Mouse (Mus musculus) liver, adult (tissue): ENCODE measurements around the gene Elavl4.

ENCODE experiments used
- GATA4 ChIP-seq: IDR thresholded peaks from 2 replicates; pipeline ENCODE4 v1.6.1; 2014; ENCODE audit warnings: mild to moderate bottlenecking, low read length; ENCODE audit not compliant: insufficient replicate concordance

The Elavl4 gene

GRCm38 (mm10) chr4:110286841-110287240 is 64.9 kb downstream of the Elavl4 start:
- TF ChIP-seq GATA4, result no peak

DNA sequence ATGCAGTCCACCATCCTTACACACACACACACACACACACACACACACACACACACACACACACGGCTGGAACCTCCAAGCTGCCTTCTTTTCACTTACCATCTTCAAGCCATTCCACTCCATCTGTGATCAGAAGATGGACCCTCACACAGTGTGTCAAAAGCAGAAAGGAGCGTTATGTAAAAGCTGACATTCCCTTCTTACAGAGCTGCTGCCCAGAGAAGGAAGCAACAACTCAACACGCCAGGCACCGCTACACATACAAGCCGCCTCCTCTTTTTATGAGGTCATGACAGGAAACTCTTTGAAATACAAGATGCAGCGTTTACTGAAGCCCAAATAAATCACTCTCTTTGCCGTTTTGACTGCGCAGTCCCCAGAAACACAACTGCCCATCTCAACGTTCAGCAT is 65.3 kb downstream of the Elavl4 start:
- no peak for TF ChIP-seq GATA4

DNA sequence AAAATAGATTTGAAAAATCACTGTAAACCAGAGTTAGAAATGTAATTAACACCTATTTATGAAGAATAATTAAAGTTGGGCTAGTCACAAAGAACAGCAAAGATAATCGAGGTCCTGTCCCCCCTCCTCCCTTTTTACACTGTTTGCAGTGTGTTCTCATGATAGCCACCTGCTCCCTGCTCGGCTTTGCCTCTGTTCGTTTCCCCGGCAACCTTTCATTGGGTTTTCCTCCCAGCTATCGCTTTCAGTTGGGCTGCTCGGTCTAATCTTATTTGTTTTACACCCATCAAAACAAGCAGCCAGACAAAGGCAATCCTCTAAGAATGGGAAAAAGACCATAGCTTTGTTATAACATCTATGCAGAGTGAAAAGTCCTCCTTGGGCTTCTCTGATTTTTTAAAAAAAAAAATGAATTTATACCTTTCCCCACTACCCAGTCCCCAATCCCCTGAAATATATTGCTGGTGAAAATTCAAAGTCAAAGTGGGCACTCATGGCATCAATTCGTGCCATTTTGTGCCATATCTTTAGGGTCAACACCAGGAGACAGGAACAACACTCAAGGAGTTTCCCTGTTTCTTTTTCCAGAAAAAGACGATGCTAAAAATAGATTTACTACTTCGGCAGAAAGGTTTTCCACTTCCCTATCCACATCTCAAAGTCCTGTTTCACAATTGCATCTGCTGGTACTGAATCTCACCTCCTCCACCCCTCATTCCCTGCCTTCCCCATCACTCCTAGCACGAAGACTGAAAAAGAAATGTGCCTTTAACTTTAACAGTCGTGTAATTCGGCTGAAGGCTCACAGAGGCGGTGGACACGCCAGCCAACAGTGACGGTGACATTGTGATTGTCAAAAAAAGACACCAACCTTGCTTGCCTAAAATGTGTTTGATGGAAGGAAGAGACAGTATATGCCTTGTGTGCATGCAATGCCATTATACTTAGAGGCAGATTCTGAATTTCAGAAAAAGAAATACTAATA is 66.1 kb downstream of the Elavl4 start:
- no peak for TF ChIP-seq GATA4

GRCm38 (mm10) chr4:110284446-110284845 is 67.3 kb downstream of the Elavl4 start:
- TF ChIP-seq GATA4, result no peak

GRCm38 (mm10) chr4:110270046-110270445 is 81.7 kb downstream of the Elavl4 start:
- TF ChIP-seq GATA4, result no peak

GRCm38 (mm10) chr4:110266804-110267575 is 84.7 kb downstream of the Elavl4 start:
- TF ChIP-seq GATA4, result no peak

DNA sequence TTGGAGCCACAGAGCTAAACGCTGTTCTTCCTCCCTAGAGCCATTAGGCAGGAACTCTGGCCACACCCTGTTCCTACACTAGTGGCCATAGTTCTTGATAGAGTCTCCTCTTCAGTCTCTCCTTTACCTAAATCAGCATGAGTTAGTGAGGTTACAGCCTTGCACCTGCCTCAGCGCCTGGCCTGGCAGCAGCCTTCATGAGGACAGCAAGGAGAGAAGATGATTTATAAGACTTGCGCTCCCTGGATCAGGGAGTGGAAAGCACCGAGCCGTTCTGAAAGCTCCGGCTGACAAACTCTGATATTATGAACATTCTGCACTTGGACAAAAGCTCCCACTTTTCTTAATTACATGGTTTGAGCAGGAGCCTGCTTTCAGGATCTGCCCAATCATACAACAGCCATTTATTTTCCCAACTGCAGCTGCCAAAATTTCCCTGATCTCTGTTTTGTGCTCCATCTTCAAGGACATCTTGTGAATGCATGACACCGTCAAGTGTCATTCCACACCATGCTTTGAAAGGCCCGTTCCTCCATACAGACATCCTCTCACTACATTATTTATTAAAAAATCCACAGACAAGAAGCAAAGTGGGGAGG is 87.3 kb downstream of the Elavl4 start:
- no peak for TF ChIP-seq GATA4

DNA sequence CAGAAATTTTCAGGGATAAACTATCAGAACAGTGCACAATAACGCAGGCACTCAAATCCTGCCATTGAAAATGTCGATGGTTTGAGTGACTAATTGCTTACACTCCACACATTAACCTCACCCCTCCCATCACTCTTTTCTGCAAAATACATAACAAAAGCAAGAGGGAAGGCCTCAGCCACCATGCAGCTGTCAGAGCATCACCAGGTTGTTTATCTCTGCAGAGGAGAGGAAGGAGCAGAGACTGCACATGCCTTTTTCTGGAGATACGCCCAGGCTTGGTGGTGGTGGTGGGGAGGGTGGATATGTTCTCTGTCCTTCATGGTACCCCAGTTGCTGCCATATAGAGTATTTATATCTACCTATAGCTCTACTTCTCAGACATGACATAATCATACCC is 94.3 kb downstream of the Elavl4 start:
- no peak for TF ChIP-seq GATA4

GRCm38 (mm10) chr4:110255617-110256016 is 96.1 kb downstream of the Elavl4 start:
- TF ChIP-seq GATA4, result no peak

- no peak for TF ChIP-seq GATA4
Measured at GRCm38 (mm10) chr4:110250055-110250454, 101.7 kb downstream of the Elavl4 start.

GRCm38 (mm10) chr4:110242879-110243278 is 108.8 kb downstream of the Elavl4 start:
- TF ChIP-seq GATA4, result no peak

- TF ChIP-seq GATA4, result no peak
Measured at GRCm38 (mm10) chr4:110234554-110234953, 117.2 kb downstream of the Elavl4 start.

DNA sequence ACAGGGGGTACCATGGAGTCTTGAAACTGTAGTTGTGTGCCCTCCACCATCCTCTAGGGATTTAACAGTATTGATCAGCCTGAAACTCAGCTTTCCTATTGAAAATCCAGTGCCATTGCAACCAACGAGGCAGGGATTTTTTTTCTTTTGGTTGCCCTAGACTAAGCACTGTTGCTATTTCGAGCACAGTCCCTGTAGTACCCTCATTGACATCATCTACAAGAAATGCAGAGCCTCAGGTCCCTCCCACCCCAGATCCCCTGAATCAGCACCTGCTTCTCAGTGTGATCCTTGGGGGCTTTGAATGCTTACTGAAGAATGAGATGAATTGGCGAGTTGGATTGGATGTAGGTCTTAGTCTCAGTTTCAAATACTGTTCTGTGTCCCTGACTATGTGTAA is 119.4 kb downstream of the Elavl4 start:
- no peak for TF ChIP-seq GATA4

- no peak for TF ChIP-seq GATA4
Measured at GRCm38 (mm10) chr4:110231799-110232198, 119.9 kb downstream of the Elavl4 start.

- TF ChIP-seq GATA4, result no peak
Measured at GRCm38 (mm10) chr4:110229652-110230051, 122.1 kb downstream of the Elavl4 start.
